Mouse (Mus musculus) hematopoietic stem cell, adult 5-6 weeks (primary cell): ENCODE measurements around the gene Fam174a. TPM values are rescaled to one million over a fixed set of nuclear protein-coding genes. Genes with fewer than 3 reads are reported as not detected.
A peak's percentile ranks its signal among the peaks of the same experiment; 100 is the strongest.

Experiments used
- ATAC-seq, 2 experiments: fragments of 125-278 bp in 1 of 2; replicated peaks in 1 of 2; 2 replicates each; pipeline ENCODE4 v1.8.0; 2016 to 2017; ENCODE audit warnings: inconsistent platforms in 2 of 2, mild to moderate bottlenecking in 2 of 2, moderate number of reproducible peaks in 2 of 2, low read depth in 1 of 2, moderate TSS enrichment in 1 of 2; ENCODE audit not compliant: low FRiP score in 2 of 2, poor library complexity in 2 of 2, severe bottlenecking in 2 of 2, insufficient read depth in 1 of 2, low TSS enrichment in 1 of 2
- total RNA-seq: library from RNA; stranded (forward); fragments of 172-1452, 232-1000 nt; gene quantifications from 2 replicates; pipeline ENCODE4 v1.2.3, GENCODE M21; 2017

Gene Fam174a
- 16.0 and 19.8 TPM in 2 replicates for total RNA-seq

- ATAC-seq = peak; percentile 91 to 92
Measured at GRCm38 (mm10) chr1:95313393-95314228, at the start of gene Fam174a. Gene Fam174a, plus strand, starts transcription at chr1:95313623.

GRCm38 (mm10) chr1:95263843-95264242, 49.6 kb upstream of the Fam174a start:
- ATAC-seq = no peak

GRCm38 (mm10) chr1:95267950-95268724, 45.3 kb upstream of the Fam174a start:
- peak; percentile 93 to 94 for ATAC-seq

GRCm38 (mm10) chr1:95273321-95273720, 40.1 kb upstream of the Fam174a start:
- no peak for ATAC-seq

DNA sequence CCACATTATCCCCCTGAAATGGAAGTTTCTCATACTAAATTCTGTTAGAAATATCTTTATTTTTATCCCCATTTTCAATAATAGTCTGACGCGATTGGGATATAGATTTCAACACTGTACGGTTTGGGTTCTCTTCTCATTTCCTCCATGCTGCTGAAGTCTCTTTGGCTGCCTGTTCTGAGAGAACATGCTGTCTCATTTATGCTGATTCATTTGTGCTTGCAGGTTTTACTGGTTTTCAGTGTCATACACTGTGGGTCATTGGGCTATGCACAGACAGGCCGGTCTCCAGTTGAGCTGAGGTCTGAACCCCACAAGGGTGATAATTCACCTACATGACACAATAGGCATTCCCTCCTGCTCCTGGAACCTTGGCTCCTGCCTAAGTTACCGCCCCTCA, 5.1 kb upstream of the Fam174a start:
- ATAC-seq = peak; percentile 72 to 86; a peak in 3 of 4 replicates

- no peak; a peak in 2 of 4 replicates for ATAC-seq
Measured at GRCm38 (mm10) chr1:95314229-95314555, 769 bp downstream of the Fam174a start.

DNA sequence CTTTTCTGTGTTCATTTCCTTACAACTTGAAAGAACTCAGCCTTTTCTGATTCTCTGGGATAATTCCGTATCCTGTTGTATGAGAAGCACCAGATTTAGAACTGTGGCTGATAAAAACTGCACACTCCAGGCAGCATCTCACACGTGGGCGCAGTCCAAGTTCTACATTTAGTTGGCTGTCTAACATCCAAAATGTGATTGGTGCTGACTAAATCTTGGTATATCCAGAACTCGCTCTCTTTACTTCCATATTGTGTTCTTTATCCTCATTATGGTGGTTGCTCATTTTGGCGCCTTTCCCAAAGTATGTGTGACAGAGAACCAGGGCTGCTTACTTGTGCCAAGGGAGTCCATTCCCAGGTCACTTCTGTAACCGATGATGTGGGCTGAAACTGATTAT, 2.6 kb downstream of the Fam174a start:
- ATAC-seq = no peak

DNA sequence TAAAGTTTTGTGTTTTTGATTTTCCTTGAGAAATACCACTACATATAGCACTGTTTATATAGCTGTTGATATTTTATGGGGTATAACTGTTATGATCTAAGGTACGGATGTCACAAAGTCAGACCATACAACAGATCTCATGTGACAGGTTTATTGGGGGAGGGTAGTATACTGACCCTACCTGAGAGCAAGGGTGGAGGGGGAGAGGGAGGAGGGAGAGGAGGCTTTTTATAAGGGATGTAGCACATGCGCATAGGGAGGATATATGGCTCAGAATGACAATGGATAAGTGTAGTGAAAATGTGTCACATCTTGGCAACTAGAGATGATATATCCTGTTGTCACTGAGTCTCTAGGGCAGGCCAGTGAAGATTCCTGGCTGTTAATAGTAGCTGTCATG, 8.8 kb downstream of the Fam174a start:
- no peak for ATAC-seq

DNA sequence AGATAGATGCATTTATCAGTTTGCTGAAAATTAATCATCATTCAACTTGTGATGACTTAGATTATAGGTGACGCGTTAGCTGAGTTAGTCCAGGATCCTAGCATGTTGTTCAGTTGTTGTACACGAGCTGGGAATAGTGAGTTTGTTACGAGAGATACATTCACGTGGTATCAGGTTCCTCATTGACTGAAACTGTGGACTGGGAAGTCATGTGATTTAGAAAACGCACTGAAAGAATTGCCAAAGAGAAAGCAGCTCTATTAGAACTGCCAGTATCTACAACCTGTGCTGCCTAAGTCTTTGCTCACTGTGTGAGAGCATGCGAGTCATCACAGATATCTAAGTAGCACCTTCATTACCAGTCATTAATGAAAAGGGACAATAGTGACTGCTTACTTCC, 9.6 kb downstream of the Fam174a start:
- ATAC-seq = peak; percentile 60 to 62; a peak in 3 of 4 replicates

- ATAC-seq = no peak
Measured at GRCm38 (mm10) chr1:95326856-95327255, 13.4 kb downstream of the Fam174a start.

- ATAC-seq = peak in 1 of 2 experiments; percentile 66; a peak in 3 of 4 replicates
Measured at GRCm38 (mm10) chr1:95339618-95340017, 26.2 kb downstream of the Fam174a start.

GRCm38 (mm10) chr1:95342242-95342641, 28.8 kb downstream of the Fam174a start:
- peak; percentile 72 to 88 for ATAC-seq

DNA sequence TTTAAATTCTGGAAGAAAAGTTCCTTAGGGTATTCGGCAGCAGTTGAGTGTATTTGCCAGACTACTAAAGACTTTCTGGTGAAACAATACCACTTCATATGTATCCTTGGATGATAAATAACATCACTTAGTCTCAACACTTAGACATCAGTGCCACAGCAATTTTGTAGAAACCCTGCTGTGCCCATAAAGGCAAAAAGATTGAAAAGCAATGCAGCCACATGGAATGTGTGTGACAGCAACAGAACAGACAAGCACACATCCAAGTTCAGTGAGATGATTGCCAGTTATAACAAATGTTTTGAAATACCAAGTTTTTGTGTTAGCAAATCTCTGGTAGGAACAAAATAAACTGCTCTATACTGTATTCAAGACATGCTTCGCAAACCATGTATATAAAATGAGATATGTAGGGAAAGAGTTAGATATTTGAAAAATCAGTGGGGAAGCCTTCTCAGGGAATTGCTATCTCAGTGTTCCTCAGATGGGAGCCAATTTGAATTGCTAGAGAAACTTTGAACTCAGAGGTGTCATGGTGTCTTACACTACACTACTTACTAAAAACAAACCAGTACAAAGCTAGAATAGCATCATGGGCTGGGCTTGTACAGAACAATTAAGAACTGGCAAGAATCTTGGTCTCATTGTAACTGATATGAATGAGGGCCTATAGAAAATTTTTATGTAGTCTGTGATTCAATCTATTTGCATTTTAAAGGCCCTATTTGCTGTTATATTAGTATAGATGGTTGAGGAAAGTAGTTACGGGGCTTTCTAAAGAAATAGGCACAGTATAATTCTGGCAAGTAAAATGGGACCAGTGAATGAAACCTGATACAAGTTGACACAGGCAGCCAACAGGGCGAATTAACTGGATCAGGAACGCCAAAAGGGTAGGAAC, 30.4 kb downstream of the Fam174a start:
- ATAC-seq = no peak

DNA sequence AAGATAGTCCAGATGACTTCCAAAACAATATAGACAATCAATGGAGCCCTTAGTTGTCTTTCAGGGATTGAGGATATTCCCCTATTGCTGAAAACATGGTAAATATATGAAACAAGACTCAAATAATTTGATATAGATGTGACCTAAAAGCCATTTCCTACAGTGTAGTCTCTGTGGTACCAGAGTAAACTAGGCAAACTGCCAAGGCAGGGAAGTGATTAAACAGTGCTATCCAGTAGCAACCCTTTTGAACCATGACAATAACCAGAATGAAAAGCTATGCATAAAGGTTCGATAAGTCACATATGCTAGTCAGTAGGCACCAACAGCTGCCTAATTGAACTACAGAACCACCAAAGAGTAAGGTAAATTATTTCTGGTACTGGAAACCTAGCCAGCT, 40.7 kb downstream of the Fam174a start:
- ATAC-seq = no peak

DNA sequence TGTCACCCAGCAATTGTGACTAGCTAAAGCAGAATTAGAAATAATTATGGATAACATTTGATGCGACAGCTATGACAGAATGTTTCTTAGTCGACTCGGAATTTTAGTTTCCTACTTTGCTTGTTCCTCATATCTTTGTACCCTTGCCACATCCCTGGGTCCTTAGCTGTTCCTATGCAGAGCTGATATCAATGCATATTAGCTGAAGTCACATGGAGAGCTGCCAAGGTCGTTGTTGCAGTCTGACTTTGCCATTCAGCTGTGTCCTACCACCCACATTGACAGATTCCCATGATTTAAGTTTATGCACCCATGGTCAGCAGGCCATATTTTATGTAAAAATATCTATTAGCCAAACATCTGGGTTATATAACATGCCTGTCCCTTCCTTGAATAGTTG, 43.5 kb downstream of the Fam174a start:
- no peak for ATAC-seq

DNA sequence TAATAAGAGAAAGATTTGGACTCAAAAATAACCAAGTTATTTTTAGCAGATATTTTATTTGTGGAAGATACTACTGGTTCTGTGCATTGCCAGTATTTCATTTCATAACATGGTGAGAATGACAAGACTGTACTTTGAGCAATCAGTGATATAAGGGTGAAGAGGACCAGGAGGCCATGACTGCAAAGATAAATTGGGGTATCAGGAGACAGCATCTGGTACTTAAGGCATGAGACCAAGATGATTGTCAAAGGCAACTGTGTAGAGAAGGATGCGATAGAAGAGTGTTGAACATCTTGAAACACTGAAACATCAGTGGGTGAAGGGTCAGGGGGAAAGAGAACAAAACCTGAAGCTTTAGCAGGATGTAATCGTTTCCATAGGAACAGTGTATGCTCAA, 50.3 kb downstream of the Fam174a start:
- no peak for ATAC-seq

GRCm38 (mm10) chr1:95366616-95367373, 53.4 kb downstream of the Fam174a start:
- ATAC-seq = no peak
